Mouse (Mus musculus): ENCODE measurements at regions not wholly inside any gene's neighbourhood (a gene's known extent, or its start where the extent isn't known, plus 50 kb on each side); places are given as distances from the start of the nearest gene placed in this dataset.

DNA sequence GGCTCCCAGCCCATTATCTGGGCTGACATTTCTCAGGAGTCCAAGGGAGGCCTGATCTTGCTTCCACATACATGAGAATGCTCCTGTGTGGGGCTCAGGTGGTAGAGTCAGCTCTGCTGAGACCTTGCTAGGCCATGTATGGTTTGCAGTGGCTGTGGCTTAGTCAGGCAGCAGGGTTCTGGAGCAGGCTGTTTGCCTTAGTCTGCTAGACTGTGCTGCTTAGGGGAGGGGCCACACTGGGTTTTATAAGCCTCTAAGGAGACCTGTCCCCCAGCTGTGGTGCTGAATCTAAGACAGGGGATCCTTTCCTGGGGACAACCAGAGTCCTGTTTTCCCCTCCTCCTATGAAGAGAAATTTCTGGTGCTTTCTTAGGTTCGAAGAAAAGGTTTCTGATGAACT, 199.4 kb upstream of the Slc30a5 start:
- no peak for DNase-seq (ENCODE audit: low spot score in 2 of 2)

DNA sequence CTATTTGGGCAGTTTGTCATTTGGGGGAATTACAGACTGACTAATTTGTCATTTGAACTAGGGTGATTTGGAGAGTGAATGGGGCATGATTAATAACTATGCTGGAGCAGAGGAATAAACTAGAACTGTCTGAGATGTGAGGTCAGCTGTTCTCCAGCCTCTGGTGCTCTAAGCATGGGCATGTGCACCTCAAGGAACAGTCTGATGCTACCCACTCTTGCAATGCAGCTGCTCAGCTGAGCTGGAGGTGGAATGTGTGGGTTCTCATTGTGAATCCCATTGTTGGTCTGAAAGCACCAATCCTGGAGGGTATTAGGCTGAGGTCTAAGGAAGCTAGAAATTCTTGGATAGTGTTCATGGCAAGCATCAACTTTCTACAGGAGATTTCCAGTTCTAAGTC, 192.8 kb upstream of the Slc30a5 start:
- DNase-seq (ENCODE audit: low spot score in 2 of 2) = no peak

DNA sequence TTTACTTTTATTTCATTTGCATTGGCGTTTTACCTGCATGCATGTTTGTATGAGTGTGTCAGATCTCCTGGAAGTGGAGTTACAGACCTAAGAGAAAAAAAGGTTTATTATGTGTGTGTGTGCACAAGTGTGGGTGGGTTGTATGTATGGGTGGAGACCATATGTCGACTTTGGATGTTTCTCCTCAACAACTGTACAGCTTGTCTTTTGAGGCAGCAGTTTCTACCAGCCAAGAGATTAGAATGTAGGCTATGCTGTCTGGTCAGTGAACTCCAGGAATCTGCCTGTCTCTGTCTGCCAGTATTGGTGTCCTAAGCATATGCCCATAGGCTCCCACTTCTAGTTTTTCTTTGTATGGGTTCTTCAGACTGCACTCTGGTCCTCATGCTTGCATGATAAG, 192.3 kb upstream of the Slc30a5 start:
- no peak for DNase-seq (ENCODE audit: low spot score in 2 of 2)

DNA sequence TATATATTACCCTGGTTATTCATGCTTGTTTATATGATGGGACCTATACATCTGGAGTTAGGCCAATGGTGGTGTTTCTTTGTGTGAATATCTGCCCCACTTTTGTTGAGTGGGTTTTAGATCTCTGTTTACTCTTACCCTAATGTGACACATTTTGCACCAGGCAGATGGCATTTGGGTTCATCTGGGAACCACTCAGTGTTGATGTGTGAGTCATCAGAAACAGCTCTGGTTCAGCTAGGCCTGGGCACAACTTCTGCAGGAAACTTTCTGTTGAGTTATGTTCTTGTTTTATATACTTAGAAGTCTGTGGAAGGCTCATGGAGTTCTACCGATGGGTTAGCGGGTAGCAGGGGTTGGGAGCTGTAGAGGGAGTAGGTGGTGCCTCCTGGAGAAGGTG, 191.7 kb upstream of the Slc30a5 start:
- peak in 1 of 2 experiments; percentile 22 for DNase-seq (ENCODE audit: low spot score in 2 of 2)

DNA sequence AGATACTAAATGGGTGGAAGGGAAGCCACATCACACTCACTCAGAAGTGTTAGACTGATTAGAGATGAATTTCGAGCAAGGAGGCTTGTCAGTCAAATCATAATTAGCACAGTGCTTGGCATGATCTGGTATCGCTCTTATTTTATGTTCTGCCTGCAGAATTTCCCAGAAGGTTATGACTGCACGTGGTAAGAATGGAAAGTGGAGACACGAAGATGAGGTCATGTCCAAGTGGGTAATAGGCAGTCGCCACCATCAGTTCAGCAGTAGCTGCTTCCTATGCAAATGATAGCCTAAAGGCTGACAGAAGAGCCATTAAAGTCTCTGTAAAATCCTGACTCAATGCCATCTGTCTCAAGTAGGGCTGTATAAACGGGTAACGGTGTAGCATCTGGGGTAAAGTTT, 186.0 kb upstream of the Slc30a5 start:
- no peak for DNase-seq (ENCODE audit: low spot score in 2 of 2)

DNA sequence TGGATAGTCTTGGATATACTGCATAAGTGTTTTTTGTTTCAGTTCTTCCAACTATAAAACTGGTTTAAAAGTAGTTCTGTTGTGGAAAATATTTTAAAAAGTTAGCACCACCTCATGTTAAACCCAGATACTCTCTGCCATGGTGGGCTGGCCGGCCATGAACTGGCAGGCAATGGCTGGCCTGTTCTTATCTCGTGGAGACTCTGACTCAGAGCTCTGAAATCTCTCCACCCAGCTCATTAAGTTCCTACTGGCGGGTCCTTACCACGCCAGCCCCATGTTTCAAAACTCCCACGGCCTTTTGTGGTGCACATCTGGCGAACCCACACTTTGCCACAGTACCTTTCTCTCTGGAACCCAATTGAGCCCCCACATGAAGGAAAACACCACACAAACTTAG, 183.8 kb upstream of the Slc30a5 start:
- DNase-seq (ENCODE audit: low spot score in 2 of 2) = no peak

DNA sequence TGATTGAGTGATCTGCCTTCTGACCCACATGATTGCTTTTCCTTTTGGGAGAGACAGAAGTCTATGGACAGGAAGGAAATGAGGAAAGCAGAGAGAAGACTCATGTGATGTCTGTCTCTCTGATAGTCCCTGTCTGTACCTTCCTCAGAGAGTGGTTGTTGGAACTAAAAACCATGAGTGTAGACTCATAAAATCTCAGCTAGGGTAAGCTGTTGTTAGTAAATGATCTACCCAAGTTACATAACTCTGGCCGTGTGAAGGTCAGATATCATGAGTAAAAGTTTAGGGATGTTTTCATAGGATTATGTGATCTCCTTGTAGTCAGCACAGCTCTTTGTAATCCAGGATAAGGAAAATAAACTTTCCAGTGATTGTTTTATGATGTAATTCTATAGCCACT, 183.0 kb upstream of the Slc30a5 start:
- no peak for DNase-seq (ENCODE audit: low spot score in 2 of 2)

DNA sequence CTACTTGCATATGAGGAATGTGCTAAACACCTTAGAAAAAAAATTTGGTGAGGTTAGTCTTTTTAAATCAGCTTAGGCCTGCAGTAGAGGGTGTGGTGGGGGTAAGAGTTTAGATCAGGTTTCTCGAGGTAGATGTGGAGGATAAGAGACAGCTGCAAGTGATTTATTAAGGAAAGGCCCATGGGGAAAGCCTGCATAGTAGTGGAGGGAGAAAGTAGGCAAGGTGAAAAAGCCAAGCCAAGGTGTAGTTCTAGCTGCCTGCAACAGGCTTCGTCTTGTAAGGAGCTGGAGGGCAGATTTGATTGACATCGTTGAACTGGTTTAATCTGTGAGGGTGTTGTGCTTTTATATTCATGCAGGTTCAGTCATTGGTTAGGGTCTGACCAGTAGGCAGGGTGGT, 182.2 kb upstream of the Slc30a5 start:
- DNase-seq (ENCODE audit: low spot score in 2 of 2) = no peak

DNA sequence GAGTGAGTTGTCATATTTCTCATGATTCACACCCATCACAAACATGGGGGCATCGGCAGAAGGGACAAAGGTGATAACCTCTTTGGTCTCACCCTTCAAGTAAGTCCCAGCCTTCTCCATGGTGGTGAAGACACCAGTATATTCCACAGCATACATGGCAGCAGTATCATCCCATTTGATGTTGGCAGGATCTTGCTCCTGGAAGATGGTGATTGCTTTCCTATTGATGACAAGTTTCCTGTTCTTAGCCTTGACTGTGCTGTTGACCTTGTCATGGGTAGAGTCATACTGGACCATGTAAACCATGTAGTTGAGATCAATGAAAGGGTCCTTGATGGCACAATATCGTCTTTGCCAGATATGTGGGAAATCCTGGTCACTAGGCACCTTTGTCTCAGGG, 180.4 kb upstream of the Slc30a5 start:
- no peak for DNase-seq (ENCODE audit: low spot score in 2 of 2)

DNA sequence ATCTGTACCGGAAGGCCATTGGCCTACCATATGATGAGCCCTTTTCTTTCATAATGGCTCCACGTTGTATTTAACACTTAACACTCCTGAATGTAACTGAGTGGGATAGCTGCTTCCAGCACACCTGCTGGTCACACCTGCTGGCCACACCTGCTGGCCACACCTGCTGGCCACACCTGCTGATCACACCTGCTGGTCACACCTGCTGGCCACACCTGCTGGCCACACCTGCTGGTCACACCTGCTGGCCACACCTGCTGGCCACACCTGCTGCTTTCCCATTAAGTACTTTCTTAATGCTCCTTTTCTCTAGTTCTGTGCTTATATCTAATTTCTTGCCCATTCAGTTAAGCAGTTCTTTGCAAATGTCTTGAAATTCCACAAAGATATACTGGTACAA, 157.4 kb upstream of the Slc30a5 start:
- no peak for DNase-seq (ENCODE audit: low spot score in 2 of 2)

DNA sequence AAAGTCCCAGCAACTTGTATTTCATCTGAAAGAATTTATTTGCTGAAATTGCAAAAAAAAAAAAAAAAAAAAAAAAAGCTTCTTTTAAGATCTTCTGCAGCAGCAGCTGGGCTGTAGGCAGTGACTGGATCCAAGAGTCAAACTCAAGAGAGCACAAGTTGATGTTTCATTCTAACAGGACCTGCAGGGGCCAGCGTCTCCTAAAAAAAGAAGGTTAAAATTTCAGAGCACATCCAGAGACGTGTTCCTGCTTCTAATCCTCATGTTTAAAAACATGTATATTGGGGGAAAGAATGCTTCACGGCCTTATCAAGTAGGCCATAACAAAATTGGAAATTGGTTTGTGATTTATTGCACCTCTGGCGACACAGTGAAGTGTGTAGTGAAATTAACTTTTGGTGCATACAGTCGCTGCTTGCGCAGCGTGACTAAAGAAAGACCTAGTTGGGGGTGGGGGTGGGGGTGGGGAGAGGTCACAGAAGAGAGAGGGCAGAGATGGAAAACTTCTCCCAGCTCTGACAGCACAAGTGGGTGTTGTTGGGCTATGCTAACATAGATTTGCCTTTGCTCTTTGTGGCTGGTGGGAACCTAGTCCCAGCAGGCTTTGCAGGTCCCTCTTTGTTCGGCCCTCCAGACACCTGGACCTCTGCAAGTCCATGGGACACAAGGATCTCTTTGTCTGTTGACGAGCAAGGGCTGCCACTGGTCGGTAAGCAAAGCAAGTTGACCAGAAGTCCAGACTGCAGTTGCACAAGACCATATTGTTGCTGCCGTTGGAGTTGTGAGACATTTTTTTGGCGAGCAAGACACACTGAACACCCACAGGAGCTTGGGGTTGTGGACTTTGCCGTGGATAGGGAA, 155.7 kb upstream of the Slc30a5 start:
- DNase-seq (ENCODE audit: low spot score in 2 of 2) = no peak

DNA sequence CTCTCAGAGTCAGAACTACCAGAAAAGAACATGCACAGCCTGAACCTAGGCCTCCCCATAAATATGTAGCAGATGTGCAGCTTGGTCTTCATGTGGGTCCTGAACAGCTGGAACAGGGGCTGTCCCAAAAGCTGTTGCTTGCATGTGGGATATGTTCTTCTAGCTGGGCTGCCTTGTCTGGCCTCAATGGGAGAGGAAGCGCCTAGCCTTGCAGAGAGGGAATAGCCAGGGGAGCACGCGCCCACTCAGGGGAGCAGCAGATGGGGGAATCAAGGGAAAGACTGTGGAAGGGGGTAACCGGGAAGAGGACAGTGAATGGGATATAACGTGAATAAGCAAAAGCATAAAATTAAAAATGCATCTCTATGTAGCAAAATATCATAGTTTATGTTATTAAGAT, 154.9 kb upstream of the Slc30a5 start:
- no peak for DNase-seq (ENCODE audit: low spot score in 2 of 2)

DNA sequence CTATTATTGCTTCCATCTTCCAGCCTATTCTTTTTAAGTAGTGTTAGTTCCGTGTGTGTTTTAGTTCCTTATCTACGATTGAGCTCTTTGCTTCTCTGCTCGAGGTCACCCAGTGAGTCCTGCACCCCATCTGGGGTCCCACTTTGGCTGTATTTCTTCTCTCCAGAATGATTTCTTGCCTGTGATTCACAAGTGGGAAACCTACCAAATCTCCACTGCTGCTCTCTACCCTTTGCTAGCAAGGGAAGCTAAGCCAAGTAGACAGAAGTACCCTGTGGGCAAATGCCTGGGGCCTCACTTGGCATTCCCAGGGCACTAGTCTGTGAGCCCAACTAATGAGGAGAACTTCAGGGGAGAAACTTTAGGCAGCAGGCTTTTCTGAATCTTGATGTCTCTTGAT, 142.5 kb upstream of the Slc30a5 start:
- DNase-seq (ENCODE audit: low spot score in 2 of 2) = no peak

DNA sequence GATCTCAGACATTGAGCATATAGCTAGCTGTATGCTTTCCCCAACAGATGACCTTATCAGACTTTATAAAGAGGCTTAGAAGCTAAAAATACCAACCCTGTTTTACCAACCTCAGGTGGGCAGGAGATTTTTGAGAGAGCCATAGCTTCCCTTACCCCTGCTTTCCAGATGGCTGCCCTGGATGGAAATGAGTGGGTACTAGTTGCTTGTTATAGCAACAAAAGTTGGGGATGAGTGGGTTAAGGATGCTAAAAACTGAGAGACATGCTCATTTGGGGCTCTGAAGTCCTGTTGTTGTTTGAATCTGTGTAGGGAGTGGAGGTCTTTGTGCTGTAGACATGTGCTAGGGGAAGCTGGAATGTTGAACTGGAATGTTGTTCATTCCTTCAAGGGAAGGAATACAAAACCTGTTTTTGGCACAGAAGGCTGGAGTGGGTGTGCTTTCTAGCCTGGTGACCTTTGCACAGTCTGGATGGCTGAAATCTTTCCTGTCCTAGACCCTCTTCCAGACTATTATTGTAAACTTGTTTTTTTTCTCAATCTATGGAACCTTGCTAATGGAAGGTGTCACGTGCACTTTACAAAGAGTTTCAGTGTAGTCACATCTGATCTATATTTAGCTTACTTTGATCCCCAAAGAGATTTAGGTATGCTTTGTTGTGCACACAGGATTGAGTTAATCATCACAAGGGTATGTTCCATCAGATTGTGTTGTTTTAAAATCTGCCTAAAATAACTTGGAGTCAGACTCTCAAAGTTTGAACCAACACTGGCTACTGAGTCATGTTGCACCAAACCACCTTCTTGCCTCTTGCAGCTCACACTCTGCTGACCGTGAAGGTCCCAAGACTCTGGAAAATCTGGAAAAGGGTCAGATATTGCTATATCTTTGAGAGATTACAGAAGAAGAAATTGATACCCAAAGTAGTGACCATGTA, 138.1 kb upstream of the Slc30a5 start:
- no peak for DNase-seq (ENCODE audit: low spot score in 2 of 2)

DNA sequence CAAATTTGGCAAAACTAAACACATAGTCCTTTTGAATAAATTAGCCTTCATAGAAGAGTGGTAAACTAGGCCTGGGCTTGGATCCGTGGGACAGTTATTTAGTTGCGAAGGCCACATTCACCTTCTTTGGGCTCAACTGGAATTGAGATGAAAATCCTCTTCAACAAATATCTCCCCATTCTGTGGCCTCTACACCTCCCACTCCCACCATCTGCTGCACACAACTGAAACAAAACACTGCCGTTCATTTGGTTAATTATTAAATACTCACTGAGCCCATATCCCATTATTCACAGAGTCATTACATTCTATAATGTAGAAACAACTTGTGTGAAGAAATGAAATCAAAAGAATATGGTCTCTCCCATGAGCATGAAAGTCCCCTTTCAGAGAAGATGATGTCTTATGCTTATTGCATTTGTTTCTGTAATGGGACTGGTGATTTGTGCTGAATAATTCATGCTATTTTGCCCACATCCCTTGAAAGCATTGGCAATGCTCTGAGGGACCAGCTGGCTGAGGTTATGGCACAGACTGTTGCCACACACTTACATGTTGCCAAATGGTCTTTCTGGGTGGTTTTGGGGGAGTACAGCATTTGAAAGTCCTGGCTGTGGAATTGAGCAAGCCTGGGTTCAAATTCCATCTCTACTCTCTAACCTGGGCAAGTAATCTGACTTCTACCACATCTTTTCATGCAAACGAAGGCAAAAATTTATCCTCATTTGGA, 129.7 kb upstream of the Slc30a5 start:
- DNase-seq (ENCODE audit: low spot score in 2 of 2) = no peak

DNA sequence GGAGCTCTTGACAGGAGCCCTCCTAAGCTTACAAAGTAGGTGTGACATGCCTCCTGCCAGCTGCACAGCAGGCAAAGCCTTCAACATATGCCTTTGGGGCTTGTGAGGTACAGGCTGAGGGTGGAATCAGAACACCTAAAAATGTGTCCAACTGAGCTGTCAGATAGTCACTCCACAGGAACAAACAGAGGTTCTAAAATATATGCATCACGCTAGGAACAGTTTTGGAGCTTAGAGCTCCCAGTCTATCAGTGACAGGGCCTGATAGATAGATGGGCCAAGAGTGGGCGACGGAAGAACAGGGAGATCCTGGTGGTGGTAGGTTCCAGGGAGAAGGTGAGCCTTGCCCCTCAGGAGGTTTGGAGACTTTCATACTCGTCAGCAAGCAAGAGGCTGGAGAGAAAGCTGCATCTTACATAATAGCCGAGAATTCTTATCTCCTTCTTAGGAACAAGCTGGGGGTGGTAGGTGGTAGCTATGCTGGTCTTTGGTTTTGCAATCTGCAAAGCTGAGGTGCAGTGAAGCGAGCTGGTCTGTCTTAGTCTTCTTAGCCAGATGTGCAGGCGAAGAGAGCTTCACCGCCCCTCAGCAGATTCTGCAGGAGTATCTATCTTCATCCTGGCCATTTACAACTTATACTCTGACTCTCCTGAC, 121.5 kb upstream of the Slc30a5 start:
- DNase-seq (ENCODE audit: low spot score in 2 of 2) = peak; percentile 42 to 81

DNA sequence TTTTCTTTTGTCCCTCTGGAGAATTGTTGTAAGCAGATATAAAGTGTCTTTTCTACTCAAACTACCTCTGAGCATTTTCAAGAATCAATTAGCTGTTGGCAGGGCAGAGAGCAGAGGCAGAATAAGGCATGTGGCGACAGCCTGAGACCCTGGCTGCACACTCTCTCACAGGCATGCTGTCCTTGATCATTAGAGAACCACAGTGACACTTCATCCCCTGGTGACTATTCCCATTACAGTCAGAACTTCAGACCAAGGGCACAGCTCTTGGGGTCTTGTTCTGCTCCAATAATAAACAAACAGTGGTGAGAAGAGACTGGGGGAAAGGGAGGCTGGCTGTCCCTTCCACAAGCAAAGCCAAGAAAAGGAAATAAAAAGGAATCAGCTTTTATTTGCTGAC, 120.9 kb upstream of the Slc30a5 start:
- no peak for DNase-seq (ENCODE audit: low spot score in 2 of 2)

DNA sequence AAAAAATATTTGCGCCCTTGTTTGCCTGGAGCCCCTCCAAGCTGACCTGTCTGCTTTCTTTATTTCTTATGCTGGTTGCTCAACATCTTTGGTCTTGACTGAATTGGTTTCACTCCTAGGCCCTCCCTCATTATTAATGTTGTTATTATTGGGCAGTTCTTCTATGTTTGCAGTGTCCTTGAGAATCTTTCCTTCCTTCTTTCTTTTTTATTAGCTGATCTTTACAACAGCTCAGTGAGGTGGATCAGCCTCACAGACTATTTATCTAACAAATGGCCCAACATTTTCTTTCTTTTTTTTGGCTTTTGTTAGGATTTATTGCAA, 117.9 kb upstream of the Slc30a5 start:
- no peak for DNase-seq (ENCODE audit: low spot score in 2 of 2)

DNA sequence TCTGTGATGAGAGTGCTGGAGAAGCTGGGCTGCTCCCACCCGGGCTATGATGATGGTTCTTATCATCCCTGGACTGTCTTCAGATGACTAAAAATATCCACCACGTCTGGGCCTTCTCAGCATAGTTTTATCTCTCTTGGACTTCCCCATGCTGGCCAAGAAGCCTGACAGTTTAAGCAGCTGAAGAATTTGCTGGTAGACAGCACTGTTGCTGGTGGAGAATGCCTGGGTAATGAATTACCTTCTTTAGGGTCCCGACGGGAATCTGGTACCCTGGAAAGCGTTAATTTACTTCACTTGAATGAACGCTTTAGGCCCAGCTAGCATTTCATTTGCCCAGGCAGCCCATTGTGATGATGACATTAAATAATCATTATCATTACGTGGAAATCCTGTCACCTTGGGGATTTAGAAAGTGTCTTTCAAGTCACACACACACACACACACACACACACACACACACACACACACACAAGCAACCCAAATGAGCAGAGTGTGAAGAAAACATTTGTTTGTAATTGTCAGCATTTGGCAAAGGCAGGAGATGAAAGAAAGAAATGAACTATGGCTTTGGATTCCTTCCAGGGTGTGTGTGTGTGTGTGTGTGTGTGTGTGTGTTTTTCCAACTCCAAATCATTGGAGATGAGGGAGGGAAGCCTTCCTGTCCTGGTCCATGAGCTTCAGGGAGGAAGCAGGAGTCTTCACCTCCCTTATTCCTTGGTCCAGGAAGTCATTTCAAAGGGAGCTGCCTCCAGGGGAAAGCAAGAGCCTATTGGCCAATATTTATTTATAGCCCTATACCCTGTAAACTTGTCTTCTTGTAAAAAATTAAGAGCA, 117.3 kb upstream of the Slc30a5 start:
- DNase-seq (ENCODE audit: low spot score in 2 of 2) = no peak

DNA sequence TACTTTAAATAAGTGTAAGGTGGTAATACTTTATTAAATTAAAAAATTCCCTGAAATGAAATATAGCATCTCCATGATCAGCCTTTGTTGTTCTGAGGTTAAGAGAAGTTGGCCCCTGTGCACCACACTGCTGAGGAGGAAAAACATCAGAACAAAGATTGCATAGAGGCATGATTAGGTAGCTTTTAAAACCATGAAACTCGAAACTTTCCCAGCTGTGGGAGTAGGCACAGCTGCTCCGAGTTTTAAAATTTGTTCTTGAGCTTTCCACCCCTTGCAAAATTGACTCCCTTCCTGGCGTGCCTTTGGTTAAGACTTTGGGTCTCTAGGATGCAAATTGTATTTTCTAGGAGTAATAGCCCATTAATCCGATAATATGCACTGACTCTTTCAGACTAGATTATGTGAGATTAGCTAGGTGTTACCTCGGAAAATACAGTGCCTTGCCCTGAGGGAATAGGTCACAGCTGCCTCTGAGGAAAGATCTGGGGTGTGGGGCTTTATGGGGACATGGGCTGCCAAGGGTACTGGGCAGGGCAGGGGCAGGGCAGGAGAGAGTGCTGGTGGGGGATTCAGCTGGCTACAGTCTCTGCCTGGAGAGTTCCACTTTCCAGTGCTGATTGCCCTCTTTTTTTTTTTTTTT, 110.1 kb upstream of the Slc30a5 start:
- DNase-seq (ENCODE audit: low spot score in 2 of 2) = no peak

All from left cerebral cortex, adult 8-10 months (tissue).